Mouse (Mus musculus) heart, embryonic 16.5 days (tissue): ENCODE results near the gene Shprh. TPM values are rescaled to one million over a fixed set of nuclear protein-coding genes. Genes with fewer than 3 reads are reported as not detected.
"Not testable (repeated sequence)": the region's sequence is repeated elsewhere in the genome, so short reads cannot be mapped to it uniquely, and the experiment has no call there.

ENCODE experiments used
- ATAC-seq: fragments of 200-750 bp; cut with Nextera tagmentation; replicated peaks from 2 replicates; pipeline ENCODE4 v1.8.0; 2017; ENCODE audit warnings: moderate number of reproducible peaks; ENCODE audit not compliant: insufficient read depth, low FRiP score; ENCODE audit errors: extremely low read depth
- H3K27ac ChIP-seq: fragments of 300-500 bp; sonication (generic); 2 replicates; pipeline ENCODE4 v1.5.1; 2014; ENCODE audit warnings: mild to moderate bottlenecking, low read length, control low read depth, moderate library complexity
- H3K27me3 ChIP-seq: fragments of 300-500 bp; sonication (generic); 2 replicates; pipeline ENCODE4 v1.6.1; 2014; ENCODE audit warnings: low read length, mixed read lengths; ENCODE audit not compliant: control insufficient read depth, insufficient read depth
- H3K36me3 ChIP-seq: fragments of 300-500 bp; sonication (generic); 2 replicates; pipeline ENCODE4 v1.6.1; 2014; ENCODE audit not compliant: control insufficient read depth, insufficient read depth
- H3K4me1 ChIP-seq: fragments of 300-500 bp; sonication (generic); 2 replicates; pipeline ENCODE4 v1.6.1; 2014; ENCODE audit warnings: low read length, mixed read lengths; ENCODE audit not compliant: control insufficient read depth, insufficient read depth
- H3K4me2 ChIP-seq: fragments of 300-500 bp; sonication (generic); 2 replicates; pipeline ENCODE4 v1.6.1; 2014; ENCODE audit warnings: low read depth, mild to moderate bottlenecking, control low read depth, low read length
- H3K4me3 ChIP-seq: fragments of 300-500 bp; sonication (generic); 2 replicates; pipeline ENCODE4 v1.5.1; 2014; ENCODE audit warnings: mild to moderate bottlenecking, control low read depth, low read length
- H3K9ac ChIP-seq: fragments of 300-500 bp; sonication (generic); 2 replicates; pipeline ENCODE4 v1.6.1; 2014; ENCODE audit warnings: low read length, control low read depth
- H3K9me3 ChIP-seq: fragments of 300-500 bp; sonication (generic); replicated peaks from 2 replicates; pipeline ENCODE4 v1.6.1; 2016; ENCODE audit warnings: low read length; ENCODE audit not compliant: control insufficient read depth
- WGBS: fragments of 180-500 bp; shearing (Covaris S2); extraction: QIAGEN DNeasy Blood & Tissue Kit; methylation state at CpG from one replicate; pipeline ENCODE4 v1.1.7; 2014; 5-methylcytosine and 5-hydroxymethylcytosine counted together
- polyA plus RNA-seq: library from polyadenylated mRNA; unstranded; fragments of >200 nt; fragmentation: Nextera tagmentation; extraction: Ambion mirVana; gene quantifications from 2 replicates; pipeline ENCODE4 v1.2.1, GENCODE M21; 2015

The Shprh gene
- polyA plus RNA-seq, 1 experiment from 2014 or later: 9.7 TPM

- 58% methylated on average over 4 of the region's 4 CpGs for WGBS
- H3K27me3 ChIP-seq: no peaks in the 10 kb centered on the region
- no peak for ATAC-seq
- H3K4me2 ChIP-seq: no peak overlapping the region
- H3K4me3 ChIP-seq: no peak overlapping the region
- peaks cover 29% of the 10 kb centered on the region for H3K36me3 ChIP-seq
- H3K9ac ChIP-seq: no peak overlapping the region
- H3K27ac ChIP-seq: no peak overlapping the region
- no peaks in the 10 kb centered on the region for H3K9me3 ChIP-seq
- H3K4me1 ChIP-seq: no peaks in the 10 kb centered on the region
These were observed 62.8 kb downstream of the Shprh start for GRCm38 (mm10) chr10:11212003-11212402.

GRCm38 (mm10) chr10:11226442-11226841 lies 77.2 kb downstream of the Shprh start:
- Histone ChIP-seq H3K27ac (no peak overlapping the region), H3K4me2 (no peak overlapping the region), H3K36me3 (no peaks in the 10 kb centered on the region), H3K4me3 (no peak overlapping the region), H3K27me3 (no peaks in the 10 kb centered on the region), H3K4me1 (peaks cover 9% of the 10 kb centered on the region), H3K9me3 (no peaks in the 10 kb centered on the region), H3K9ac (no peak overlapping the region)
- ATAC-seq: no peak
- WGBS: 83% methylated on average over 3 of the region's 3 CpGs

GRCm38 (mm10) chr10:11229545-11230178 lies 80.4 kb downstream of the Shprh start:
- H3K9ac ChIP-seq: peak overlapping the region; percentile 29; the same call in 1 of the 2 replicates
- WGBS: 29% methylated on average over 6 of the region's 6 CpGs
- no peaks in the 10 kb centered on the region for H3K27me3 ChIP-seq
- no peaks in the 10 kb centered on the region for H3K36me3 ChIP-seq
- peaks cover 14% of the 10 kb centered on the region for H3K4me1 ChIP-seq
- H3K9me3 ChIP-seq: no peaks in the 10 kb centered on the region
- H3K4me3 ChIP-seq: no peak overlapping the region
- H3K4me2 ChIP-seq: peak overlapping the region; percentile 26
- peak overlapping the region; percentile 61 for H3K27ac ChIP-seq
- ATAC-seq: 0 out of 2 replicates have a peak, but pooled peaks have one; percentile 58

GRCm38 (mm10) chr10:11233208-11233607 lies 84.0 kb downstream of the Shprh start:
- ATAC-seq: peak; percentile 63
- H3K27ac ChIP-seq: peak overlapping the region; percentile 10; the same call in 1 of the 2 replicates
- WGBS: 21% methylated on average over 3 of the region's 3 CpGs
- H3K36me3 ChIP-seq: no peaks in the 10 kb centered on the region
- no peaks in the 10 kb centered on the region for H3K27me3 ChIP-seq
- H3K9ac ChIP-seq: no peak overlapping the region
- peaks cover 14% of the 10 kb centered on the region for H3K4me1 ChIP-seq
- no peak overlapping the region for H3K4me2 ChIP-seq
- H3K4me3 ChIP-seq: no peak overlapping the region
- no peaks in the 10 kb centered on the region for H3K9me3 ChIP-seq

GRCm38 (mm10) chr10:11242988-11243387 lies 93.8 kb downstream of the Shprh start:
- not testable (repeated sequence) for H3K36me3 ChIP-seq, H3K4me3 ChIP-seq, H3K9ac ChIP-seq, H3K27ac ChIP-seq, H3K9me3 ChIP-seq, H3K4me2 ChIP-seq, H3K27me3 ChIP-seq, H3K4me1 ChIP-seq
- peak; percentile 37; the same call in 1 of the 2 replicates for ATAC-seq
- WGBS: 36% methylated on average over 3 of the region's 3 CpGs

GRCm38 (mm10) chr10:11248210-11248609 lies 99.0 kb downstream of the Shprh start:
- no peak overlapping the region for H3K4me3 ChIP-seq
- H3K9me3 ChIP-seq: no peaks in the 10 kb centered on the region
- H3K27me3 ChIP-seq: no peaks in the 10 kb centered on the region
- H3K9ac ChIP-seq: no peak overlapping the region
- WGBS: 79% methylated on average over 3 of the region's 3 CpGs
- no peak overlapping the region for H3K4me2 ChIP-seq
- no peak for ATAC-seq
- H3K36me3 ChIP-seq: no peaks in the 10 kb centered on the region
- no peak overlapping the region for H3K27ac ChIP-seq
- no peaks in the 10 kb centered on the region for H3K4me1 ChIP-seq

GRCm38 (mm10) chr10:11250247-11250997 lies 101.2 kb downstream of the Shprh start:
- H3K4me1 ChIP-seq: no peaks in the 10 kb centered on the region
- H3K4me3 ChIP-seq: no peak overlapping the region
- no peak for ATAC-seq
- no peaks in the 10 kb centered on the region for H3K9me3 ChIP-seq
- no peak overlapping the region for H3K4me2 ChIP-seq
- 52% methylated on average over 2 of the region's 2 CpGs for WGBS
- no peak overlapping the region for H3K9ac ChIP-seq
- H3K27ac ChIP-seq: no peak overlapping the region
- no peaks in the 10 kb centered on the region for H3K27me3 ChIP-seq
- no peaks in the 10 kb centered on the region for H3K36me3 ChIP-seq

- H3K9ac ChIP-seq, ATAC-seq, H3K36me3 ChIP-seq, H3K4me1 ChIP-seq, H3K27me3 ChIP-seq, H3K4me2 ChIP-seq, H3K9me3 ChIP-seq, H3K4me3 ChIP-seq, H3K27ac ChIP-seq: not testable (repeated sequence)
- WGBS: 50% methylated on average over 4 of the region's 4 CpGs
These were observed 104.4 kb downstream of the Shprh start for GRCm38 (mm10) chr10:11253581-11253980.

GRCm38 (mm10) chr10:11260119-11260518 lies 110.9 kb downstream of the Shprh start:
- no peaks in the 10 kb centered on the region for H3K36me3 ChIP-seq
- no peaks in the 10 kb centered on the region for H3K9me3 ChIP-seq
- ATAC-seq: no peak
- H3K4me3 ChIP-seq: no peak overlapping the region
- no peaks in the 10 kb centered on the region for H3K27me3 ChIP-seq
- no peak overlapping the region for H3K4me2 ChIP-seq
- H3K9ac ChIP-seq: no peak overlapping the region
- H3K4me1 ChIP-seq: no peaks in the 10 kb centered on the region
- H3K27ac ChIP-seq: no peak overlapping the region
